Mouse (Mus musculus): ENCODE measurements around the gene D430019H16Rik.

The D430019H16Rik gene

GRCm38 (mm10) chr12:105490794-105491193, 37.1 kb downstream of the D430019H16Rik start:
- DNase-seq, result no peak

GRCm38 (mm10) chr12:105494796-105495195, 41.1 kb downstream of the D430019H16Rik start:
- DNase-seq, result no peak

GRCm38 (mm10) chr12:105497894-105498293, 44.2 kb downstream of the D430019H16Rik start:
- peak; percentile 90 to 94 for DNase-seq

- no peak for DNase-seq
These were observed 44.8 kb downstream of the D430019H16Rik start for GRCm38 (mm10) chr12:105498423-105498822.

- no peak for DNase-seq
These were observed 45.2 kb downstream of the D430019H16Rik start for GRCm38 (mm10) chr12:105498842-105499241.

GRCm38 (mm10) chr12:105500940-105501339, 47.3 kb downstream of the D430019H16Rik start:
- no peak for DNase-seq

- DNase-seq, result peak; percentile 37 to 65
These were observed 51.1 kb downstream of the D430019H16Rik start for GRCm38 (mm10) chr12:105504736-105505135.

- no peak for DNase-seq
These were observed 57.5 kb downstream of the D430019H16Rik start for GRCm38 (mm10) chr12:105511109-105511508.

- DNase-seq, result no peak
These were observed 58.2 kb downstream of the D430019H16Rik start for GRCm38 (mm10) chr12:105511671-105512502.

GRCm38 (mm10) chr12:105514111-105514510, 60.5 kb downstream of the D430019H16Rik start:
- no peak for DNase-seq

GRCm38 (mm10) chr12:105517026-105517675, 63.5 kb downstream of the D430019H16Rik start:
- DNase-seq, result no peak

GRCm38 (mm10) chr12:105519851-105520250, 66.2 kb downstream of the D430019H16Rik start:
- DNase-seq, result no peak

GRCm38 (mm10) chr12:105521170-105521762, 67.6 kb downstream of the D430019H16Rik start:
- DNase-seq, result no peak

GRCm38 (mm10) chr12:105523737-105524136, 70.1 kb downstream of the D430019H16Rik start:
- peak; percentile 35 to 41 for DNase-seq

- DNase-seq, result no peak
These were observed 72.5 kb downstream of the D430019H16Rik start for GRCm38 (mm10) chr12:105526186-105526585.

- DNase-seq, result peak in 1 of 2 experiments; percentile 21
These were observed 73.2 kb downstream of the D430019H16Rik start for GRCm38 (mm10) chr12:105526829-105527228.

- DNase-seq, result peak; percentile 74
These were observed 75.9 kb downstream of the D430019H16Rik start for GRCm38 (mm10) chr12:105529545-105529944.

GRCm38 (mm10) chr12:105531724-105532371, 78.2 kb downstream of the D430019H16Rik start:
- DNase-seq, result no peak

- no peak for DNase-seq
These were observed 81.2 kb downstream of the D430019H16Rik start for GRCm38 (mm10) chr12:105534842-105535241.

- peak in 1 of 2 experiments; percentile 47 for DNase-seq
These were observed 82.5 kb downstream of the D430019H16Rik start for GRCm38 (mm10) chr12:105535968-105536760.

- DNase-seq, result no peak
These were observed 83.5 kb downstream of the D430019H16Rik start for GRCm38 (mm10) chr12:105537162-105537561.

- DNase-seq, result no peak
These were observed 86.0 kb downstream of the D430019H16Rik start for GRCm38 (mm10) chr12:105539649-105540048.

All from cerebellum, postnatal 14 days (tissue).